Mouse (Mus musculus): ENCODE results near the gene Pcgf2. TPM values are rescaled to one million over a fixed set of nuclear protein-coding genes. Genes with fewer than 3 reads are reported as not detected.

Pcgf2 gene
- polyA plus RNA-seq, 1 experiment from 2014 or later, result 19.7 TPM

- no peak for TF ChIP-seq CTCF (IDR thresholded peaks at IDR 0.05; ENCODE audit: low read depth)
- Histone ChIP-seq H3K9me3 (ENCODE audit: low read depth, low read length) (no peaks in the 10 kb centered on the region), H3K27me3 (ENCODE audit: insufficient read depth, low read length) (no peaks in the 10 kb centered on the region), H3K36me3 (ENCODE audit: insufficient read depth) (peaks cover 81% of the 10 kb centered on the region), H3K27ac (ENCODE audit: low read depth) (peak overlapping the region; percentile 55; the same call in 1 of the 2 replicates), H3K4me1 (ENCODE audit: insufficient read depth) (peaks cover 18% of the 10 kb centered on the region), H3K9ac (no peak overlapping the region), H3K4me2 (peak overlapping the region; percentile 33; the same call in 1 of the 2 replicates), H3K4me3 (ENCODE audit: low read depth, low read length) (no peak overlapping the region)
- DNase-seq (no peak), ATAC-seq (ENCODE audit: insufficient read depth) (no peak)
- 53% methylated on average over 15 of the region's 15 CpGs for WGBS
These were observed 31.0 kb downstream of the Pcgf2 start for GRCm38 (mm10) chr11:97669268-97669667.

GRCm38 (mm10) chr11:97668160-97668559 is 32.1 kb downstream of the Pcgf2 start:
- Histone ChIP-seq H3K4me1 (ENCODE audit: insufficient read depth) (peaks cover 18% of the 10 kb centered on the region), H3K9ac (no peak overlapping the region), H3K4me2 (no peak overlapping the region), H3K9me3 (ENCODE audit: low read depth, low read length) (no peaks in the 10 kb centered on the region), H3K4me3 (ENCODE audit: low read depth, low read length) (no peak overlapping the region), H3K36me3 (ENCODE audit: insufficient read depth) (peaks cover 70% of the 10 kb centered on the region), H3K27ac (ENCODE audit: low read depth) (no peak overlapping the region), H3K27me3 (ENCODE audit: insufficient read depth, low read length) (no peaks in the 10 kb centered on the region)
- DNase-seq (no peak), ATAC-seq (ENCODE audit: insufficient read depth) (no peak)
- TF ChIP-seq CTCF (IDR thresholded peaks at IDR 0.05; ENCODE audit: low read depth), result no peak
- 90% methylated on average over 7 of the region's 7 CpGs for WGBS

- 82% methylated on average over 15 of the region's 15 CpGs for WGBS
- DNase-seq (no peak), ATAC-seq (ENCODE audit: insufficient read depth) (no peak)
- Histone ChIP-seq H3K9ac (no peak overlapping the region), H3K4me1 (ENCODE audit: insufficient read depth) (peaks cover 21% of the 10 kb centered on the region), H3K4me3 (ENCODE audit: low read depth, low read length) (no peak overlapping the region), H3K27me3 (ENCODE audit: insufficient read depth, low read length) (peaks cover 7% of the 10 kb centered on the region), H3K9me3 (ENCODE audit: low read depth, low read length) (no peaks in the 10 kb centered on the region), H3K27ac (ENCODE audit: low read depth) (no peak overlapping the region), H3K36me3 (ENCODE audit: insufficient read depth) (peaks cover 56% of the 10 kb centered on the region), H3K4me2 (no peak overlapping the region)
- TF ChIP-seq CTCF (IDR thresholded peaks at IDR 0.05; ENCODE audit: low read depth), result no peak
These were observed 33.5 kb downstream of the Pcgf2 start for GRCm38 (mm10) chr11:97666794-97667193.

- Histone ChIP-seq H3K9ac (no peak overlapping the region), H3K4me2 (no peak overlapping the region), H3K36me3 (ENCODE audit: insufficient read depth) (peaks cover 50% of the 10 kb centered on the region), H3K9me3 (ENCODE audit: low read depth, low read length) (no peaks in the 10 kb centered on the region), H3K27ac (ENCODE audit: low read depth) (no peak overlapping the region), H3K4me1 (ENCODE audit: insufficient read depth) (peaks cover 26% of the 10 kb centered on the region), H3K4me3 (ENCODE audit: low read depth, low read length) (no peak overlapping the region), H3K27me3 (ENCODE audit: insufficient read depth, low read length) (peaks cover 13% of the 10 kb centered on the region)
- peak; percentile 51 for TF ChIP-seq CTCF (IDR thresholded peaks at IDR 0.05; ENCODE audit: low read depth)
- WGBS, result 82% methylated on average over 7 of the region's 7 CpGs
- DNase-seq, result peak; percentile 40
- ATAC-seq (ENCODE audit: insufficient read depth), result no peak
These were observed 34.1 kb downstream of the Pcgf2 start for GRCm38 (mm10) chr11:97666221-97666620.

- Histone ChIP-seq H3K4me3 (ENCODE audit: low read depth, low read length) (peak overlapping the region; percentile 88; the same call in 1 of the 2 replicates), H3K4me2 (peak overlapping the region; percentile 89; the same call in 1 of the 2 replicates), H3K27me3 (ENCODE audit: insufficient read depth, low read length) (peaks cover 17% of the 10 kb centered on the region), H3K36me3 (ENCODE audit: insufficient read depth) (peaks cover 43% of the 10 kb centered on the region), H3K27ac (ENCODE audit: low read depth) (no peak overlapping the region), H3K4me1 (ENCODE audit: insufficient read depth) (peaks cover 33% of the 10 kb centered on the region), H3K9ac (no peak overlapping the region), H3K9me3 (ENCODE audit: low read depth, low read length) (no peaks in the 10 kb centered on the region)
- no peak for DNase-seq
- no peak for ATAC-seq (ENCODE audit: insufficient read depth)
- TF ChIP-seq CTCF (IDR thresholded peaks at IDR 0.05; ENCODE audit: low read depth), result no peak
- 93% methylated on average over 13 of the region's 13 CpGs for WGBS
These were observed 34.9 kb downstream of the Pcgf2 start for GRCm38 (mm10) chr11:97665431-97665830.

- Histone ChIP-seq H3K4me2 (peak overlapping the region; percentile 89), H3K27me3 (ENCODE audit: insufficient read depth, low read length) (peaks cover 17% of the 10 kb centered on the region), H3K36me3 (ENCODE audit: insufficient read depth) (peaks cover 37% of the 10 kb centered on the region), H3K9me3 (ENCODE audit: low read depth, low read length) (no peaks in the 10 kb centered on the region), H3K27ac (ENCODE audit: low read depth) (no peak overlapping the region), H3K4me1 (ENCODE audit: insufficient read depth) (peaks cover 27% of the 10 kb centered on the region), H3K9ac (no peak overlapping the region; the same call in 1 of the 2 replicates), H3K4me3 (ENCODE audit: low read depth, low read length) (peak overlapping the region; percentile 88)
- TF ChIP-seq CTCF (IDR thresholded peaks at IDR 0.05; ENCODE audit: low read depth), result peak; percentile 31
- WGBS, result 35% methylated on average over 6 of the region's 6 CpGs
- DNase-seq, result peak; percentile 35
- no peak for ATAC-seq (ENCODE audit: insufficient read depth)
These were observed 35.5 kb downstream of the Pcgf2 start for GRCm38 (mm10) chr11:97664771-97665240.

GRCm38 (mm10) chr11:97664339-97664665 is 36.0 kb downstream of the Pcgf2 start:
- no peak for DNase-seq
- Histone ChIP-seq H3K27me3 (ENCODE audit: insufficient read depth, low read length) (peaks cover 17% of the 10 kb centered on the region), H3K4me1 (ENCODE audit: insufficient read depth) (peaks cover 25% of the 10 kb centered on the region)

More at GRCm38 (mm10) chr11:97664339-97664665, 36.0 kb downstream of the Pcgf2 start:
- Histone ChIP-seq H3K9me3 (ENCODE audit: low read depth, low read length) (no peaks in the 10 kb centered on the region), H3K4me3 (ENCODE audit: low read depth, low read length) (peak overlapping the region; percentile 88), H3K27ac (ENCODE audit: low read depth) (peak overlapping the region; percentile 91), H3K9ac (peak overlapping the region; percentile 76), H3K4me2 (peak overlapping the region; percentile 89), H3K36me3 (ENCODE audit: insufficient read depth) (peaks cover 32% of the 10 kb centered on the region)
- under 1% methylated on average over 7 of the region's 8 CpGs for WGBS
- TF ChIP-seq CTCF (IDR thresholded peaks at IDR 0.05; ENCODE audit: low read depth), result no peak
- ATAC-seq (ENCODE audit: insufficient read depth), result no peak

All from lung, embryonic 14.5 days (tissue).